Mouse (Mus musculus): ENCODE data around the gene Apba1.

GRCm38 (mm10) chr19:23809236-23809635, 50.5 kb downstream of the Apba1 start:
- TF ChIP-seq CTCF (conservative IDR thresholded peaks at IDR 0.05; ENCODE audit: insufficient read depth, insufficient read length, low read depth, low read length) (no peak), POLR2A (IDR thresholded peaks at IDR 0.05; ENCODE audit: low read depth, low read length) (no peak)

Measured in kidney, adult 2 months (tissue).